Mouse (Mus musculus) thymus, postnatal 10 days (tissue): ENCODE data around the gene Slc45a2.

Experiments used
- DNase-seq, 2 experiments: peaks; one replicate each; pipeline ENCODE4 v3.0.0; 2021; ENCODE audit warnings: low spot score in 2 of 2

The Slc45a2 gene

DNA sequence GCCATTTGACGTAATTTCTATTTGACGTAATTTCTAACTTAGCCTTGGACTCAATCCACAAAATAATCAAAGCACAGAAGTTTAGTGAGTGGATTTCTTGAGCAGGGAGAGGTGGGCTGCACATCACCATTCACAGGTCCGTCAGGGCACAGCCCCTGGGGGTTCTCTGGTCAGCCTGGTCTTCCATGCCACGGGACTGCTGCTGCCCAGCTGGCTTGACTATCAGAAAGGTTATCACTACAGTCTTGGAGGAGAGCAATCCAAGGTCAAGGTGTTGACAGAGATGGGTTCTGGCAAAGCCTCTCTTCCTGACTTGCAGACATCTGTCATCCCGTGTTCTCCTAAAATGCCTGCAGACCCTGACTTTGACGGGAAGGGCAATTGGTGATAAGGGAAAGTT lies 4.1 kb downstream of the Slc45a2 start:
- DNase-seq: no peak

DNA sequence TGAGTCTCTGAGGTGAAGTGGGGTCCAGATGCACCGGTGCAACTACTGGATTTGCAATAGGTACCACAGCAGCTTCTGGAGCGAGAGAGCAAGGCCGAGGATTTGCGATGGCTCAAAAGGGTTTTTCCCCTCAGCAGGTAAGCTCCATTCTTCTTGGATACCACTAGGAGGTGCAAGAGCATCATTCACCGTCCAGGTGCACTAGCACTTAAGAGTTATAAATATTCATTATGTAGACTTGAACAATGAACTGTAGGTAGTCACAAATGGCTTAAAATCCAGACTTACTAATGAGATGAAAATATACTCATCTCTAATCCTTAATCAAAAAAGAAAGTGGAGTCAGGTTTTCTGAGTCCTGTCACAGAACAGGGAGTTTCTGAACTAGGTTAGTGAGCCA lies 8.2 kb downstream of the Slc45a2 start:
- DNase-seq: no peak

DNA sequence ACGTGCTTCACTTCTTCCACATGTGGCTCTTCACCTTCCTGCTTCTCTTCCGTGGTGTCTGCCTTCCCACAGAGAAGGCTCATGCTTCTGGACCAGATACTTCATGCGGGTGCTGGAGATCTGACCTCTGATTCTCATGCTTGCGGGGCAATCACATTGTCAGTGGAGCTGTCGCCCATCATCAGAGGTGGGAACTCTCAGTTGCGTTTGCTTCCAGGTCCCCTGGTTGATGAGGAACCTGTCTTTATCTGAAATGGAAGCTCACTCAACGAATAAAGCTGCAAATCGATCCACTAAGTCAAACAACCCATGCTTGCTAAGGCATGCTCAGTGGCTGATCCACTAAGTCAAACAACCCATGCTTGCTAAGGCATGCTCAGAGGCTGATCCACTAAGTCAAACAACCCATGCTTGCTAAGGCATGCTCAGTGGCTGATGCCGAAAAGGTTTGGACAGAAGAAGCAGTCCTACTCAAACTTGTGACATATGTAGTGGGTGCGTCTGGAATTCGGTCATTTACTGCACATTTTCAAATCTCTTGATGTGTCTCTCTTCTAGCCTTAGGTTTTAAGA lies 10.5 kb downstream of the Slc45a2 start:
- no peak for DNase-seq

DNA sequence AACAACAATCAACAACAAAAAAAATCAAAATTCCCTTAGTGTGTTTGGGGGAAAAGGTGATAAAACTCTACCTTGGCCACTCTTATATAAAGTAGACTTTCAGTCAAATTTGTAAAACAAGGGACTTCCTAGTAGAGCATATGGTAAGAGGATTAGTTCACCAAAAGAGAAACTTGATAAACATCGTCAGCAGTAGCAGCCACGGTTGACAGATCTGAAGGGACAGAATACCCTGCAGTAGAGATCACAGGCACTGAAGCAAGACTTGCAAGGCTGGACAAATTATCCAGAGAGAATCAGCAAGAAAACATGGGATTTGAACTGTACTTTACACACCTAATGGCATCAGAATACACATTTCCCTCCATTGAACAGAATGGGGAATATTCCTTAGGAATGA lies 14.4 kb downstream of the Slc45a2 start:
- no peak for DNase-seq

DNA sequence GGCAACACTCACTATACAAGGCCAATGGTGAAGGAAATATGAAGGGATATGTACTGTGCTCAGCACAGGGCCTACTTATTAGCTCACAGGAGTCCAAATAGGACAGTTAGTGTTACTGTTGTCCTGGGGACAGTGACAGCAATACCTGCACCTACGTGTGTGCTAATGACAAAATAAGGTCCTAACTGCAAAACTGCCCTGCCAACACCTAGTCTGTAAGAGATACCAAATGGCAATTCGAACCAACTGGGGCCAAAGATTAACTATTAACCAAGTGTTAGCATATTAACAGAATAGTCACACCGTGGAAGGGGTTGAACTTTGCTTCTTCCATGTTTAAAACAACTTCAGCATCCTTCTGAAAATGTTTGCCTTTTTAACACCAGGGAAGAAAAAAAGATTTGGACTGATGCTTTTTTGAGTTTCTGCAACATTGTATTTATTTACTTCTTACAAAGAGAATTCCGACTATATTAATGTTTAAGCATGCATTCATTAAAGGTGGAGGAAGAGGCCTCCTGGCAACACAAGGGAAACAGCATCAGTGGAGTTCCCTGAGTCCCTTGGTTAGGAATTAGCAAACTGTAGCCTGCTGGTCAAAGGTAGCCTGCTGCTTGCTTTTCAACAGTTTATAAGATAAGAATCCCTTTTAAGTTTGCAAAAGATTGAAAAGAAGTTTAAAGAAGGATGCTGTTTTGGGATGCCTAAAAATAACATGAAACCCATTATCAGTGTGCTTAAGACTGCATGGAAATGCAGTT lies 26.5 kb downstream of the Slc45a2 start:
- DNase-seq: no peak

DNA sequence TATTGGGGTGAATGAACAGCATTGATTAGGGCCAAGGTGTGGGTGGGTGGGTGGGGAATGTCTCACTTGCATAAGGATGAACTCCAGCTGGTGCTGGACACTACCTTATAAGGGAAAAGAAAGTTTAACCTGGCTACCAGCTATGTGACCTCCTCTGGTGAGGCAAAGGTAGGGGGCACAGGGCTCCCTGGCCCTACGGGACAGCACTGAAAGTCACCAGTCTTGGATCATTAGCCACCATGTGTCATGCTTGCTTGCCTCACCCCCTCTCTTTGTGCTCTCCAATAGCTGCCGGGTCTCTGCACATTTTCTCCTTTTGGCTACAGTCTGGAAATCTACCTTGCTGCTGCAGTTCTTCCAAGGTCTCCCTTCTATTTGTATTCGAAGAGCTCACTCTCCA lies 29.7 kb downstream of the Slc45a2 start:
- no peak for DNase-seq

DNA sequence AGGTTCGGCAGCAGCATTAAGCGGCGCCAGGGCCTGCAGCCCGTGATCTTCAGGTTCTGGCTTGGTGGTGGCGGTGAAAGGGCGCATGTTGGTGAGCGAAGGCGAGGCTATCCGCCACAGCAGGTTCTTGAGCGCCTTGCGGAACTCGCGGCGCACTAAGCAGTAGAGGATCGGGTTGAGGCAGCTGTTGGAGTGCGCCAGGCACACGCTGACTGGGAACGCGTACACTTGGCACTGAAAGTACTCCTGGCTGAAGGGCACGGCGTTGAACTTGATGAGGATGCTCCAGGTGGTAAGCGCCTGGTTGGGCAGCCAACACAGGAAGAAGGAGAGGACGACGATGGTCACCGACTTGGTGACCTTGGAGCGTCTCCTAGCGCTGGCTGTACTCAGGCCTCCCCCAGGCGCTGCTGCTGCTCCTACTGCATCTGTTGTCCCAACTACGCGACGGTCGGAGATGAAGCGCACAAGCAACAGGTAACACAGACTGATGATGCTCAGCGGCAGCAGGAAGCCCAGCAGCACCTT lies 35.5 kb downstream of the Slc45a2 start:
- no peak for DNase-seq

DNA sequence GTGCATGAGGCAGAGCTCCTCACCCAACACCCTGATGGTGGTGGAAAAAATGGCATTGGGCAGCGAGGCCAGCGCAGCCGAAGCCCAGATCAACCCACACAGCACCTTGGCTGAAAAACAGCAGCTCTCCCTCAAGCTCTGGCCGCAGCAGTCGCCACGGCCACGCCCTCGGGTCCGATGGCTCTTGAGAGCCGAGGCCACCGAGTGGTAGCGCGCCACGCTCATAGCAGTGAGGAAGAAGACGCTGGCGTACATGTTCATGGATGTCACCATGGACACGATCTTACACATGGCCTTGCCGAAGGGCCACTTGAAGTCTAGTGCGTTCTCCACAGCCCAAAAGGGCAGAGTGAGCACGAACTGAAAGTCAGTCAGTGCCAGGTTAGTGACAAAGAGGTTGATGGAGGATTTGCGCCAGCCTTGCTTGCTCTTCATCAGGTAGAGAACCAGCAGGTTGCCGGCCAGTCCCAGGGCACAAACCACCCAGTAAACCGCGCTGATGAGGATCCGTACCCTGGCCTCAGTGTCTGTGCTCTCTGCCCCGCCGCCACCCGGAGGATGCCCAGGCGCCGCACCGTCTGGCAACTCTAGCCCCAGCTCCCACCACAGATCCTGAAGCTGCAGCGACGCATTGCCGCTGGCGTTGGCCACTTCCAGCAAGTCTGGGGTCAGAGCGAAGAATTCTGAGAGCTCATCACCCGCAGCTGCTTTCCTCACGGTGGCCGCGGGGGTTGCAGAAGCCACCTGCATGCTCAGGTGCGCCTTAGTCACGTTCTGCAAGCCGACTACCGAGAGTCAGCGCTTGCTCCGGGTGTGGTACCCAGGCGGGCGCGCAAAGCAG lies 36.2 kb downstream of the Slc45a2 start:
- no peak for DNase-seq

DNA sequence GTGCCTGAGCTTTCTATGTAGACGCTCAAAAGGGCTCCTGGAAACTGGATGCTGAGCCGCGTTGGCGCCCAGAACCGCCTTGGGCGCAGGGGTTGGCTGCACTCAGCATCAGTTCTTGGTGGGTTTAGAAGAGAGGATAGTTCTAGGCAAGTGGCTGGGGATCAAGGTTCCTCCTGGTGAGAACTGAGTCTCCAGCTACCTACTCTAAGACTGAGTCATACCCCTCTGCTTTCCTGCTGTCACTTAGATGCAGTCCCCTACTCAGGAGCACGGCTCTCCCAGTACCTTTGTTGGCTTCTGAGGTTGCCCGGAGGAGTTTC lies 36.8 kb downstream of the Slc45a2 start:
- no peak for DNase-seq

DNA sequence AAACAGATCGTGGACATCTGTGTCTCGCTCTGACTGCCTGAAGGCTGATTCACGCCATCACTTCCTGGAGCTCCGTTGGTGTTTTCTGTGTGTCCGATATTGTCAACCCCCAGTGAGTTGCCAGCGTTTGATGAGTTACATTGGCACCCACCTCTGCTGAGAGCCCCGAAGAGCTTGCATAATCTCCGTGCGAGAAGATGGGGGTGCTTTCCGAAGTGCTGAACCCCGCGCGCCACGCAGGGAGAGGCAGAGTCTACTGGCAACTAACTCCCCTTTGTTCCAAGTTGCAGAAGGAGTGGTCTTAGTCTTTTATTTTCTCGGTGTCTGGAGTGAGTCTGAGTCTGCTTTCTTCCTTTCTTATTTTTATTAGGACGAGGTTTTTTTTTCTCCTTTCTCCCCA lies 37.2 kb downstream of the Slc45a2 start, which contains the start of gene Rxfp3:
Gene Rxfp3 (minus strand): TSS at position 281 of the 400 bp plus-strand sequence.
- DNase-seq: no peak

DNA sequence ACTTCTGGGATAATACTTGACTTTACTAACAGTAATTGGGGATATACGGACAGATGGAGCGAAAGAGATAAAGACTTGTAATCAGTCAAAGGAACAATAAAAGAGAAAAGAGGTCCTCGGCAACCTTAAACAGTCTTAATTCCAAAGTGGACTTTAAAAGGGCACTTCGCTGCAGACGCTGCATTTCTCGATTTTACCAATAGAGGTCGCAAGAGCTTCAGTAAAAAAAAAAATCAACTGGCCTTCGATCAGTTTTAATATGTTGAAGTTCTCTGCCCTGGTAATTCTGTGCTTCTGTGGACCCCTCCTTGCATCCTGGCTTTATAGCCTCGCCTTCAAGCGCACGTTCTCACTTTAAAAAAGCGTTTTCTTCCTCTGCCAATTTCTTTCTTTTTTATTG lies 38.0 kb downstream of the Slc45a2 start:
- no peak for DNase-seq

DNA sequence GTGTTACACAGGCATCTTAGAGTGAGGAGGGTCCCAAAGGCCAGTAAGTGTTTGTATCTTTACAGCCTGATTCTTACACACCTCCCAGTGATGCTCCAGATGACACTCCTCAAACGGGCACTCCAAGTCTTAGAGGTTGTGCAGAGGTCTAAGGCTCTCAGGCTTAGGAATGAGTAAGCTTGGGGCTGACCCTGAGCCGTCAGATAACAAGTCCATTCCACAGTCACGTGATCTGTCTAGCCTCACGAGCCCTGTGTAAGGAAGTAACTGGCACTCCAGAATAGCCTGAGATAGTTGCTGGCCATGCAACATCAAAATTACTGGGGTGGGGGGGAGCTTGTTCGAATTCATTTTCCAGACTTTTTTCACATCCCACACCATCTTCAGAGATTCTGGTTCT lies 39.5 kb downstream of the Slc45a2 start:
- DNase-seq: no peak

DNA sequence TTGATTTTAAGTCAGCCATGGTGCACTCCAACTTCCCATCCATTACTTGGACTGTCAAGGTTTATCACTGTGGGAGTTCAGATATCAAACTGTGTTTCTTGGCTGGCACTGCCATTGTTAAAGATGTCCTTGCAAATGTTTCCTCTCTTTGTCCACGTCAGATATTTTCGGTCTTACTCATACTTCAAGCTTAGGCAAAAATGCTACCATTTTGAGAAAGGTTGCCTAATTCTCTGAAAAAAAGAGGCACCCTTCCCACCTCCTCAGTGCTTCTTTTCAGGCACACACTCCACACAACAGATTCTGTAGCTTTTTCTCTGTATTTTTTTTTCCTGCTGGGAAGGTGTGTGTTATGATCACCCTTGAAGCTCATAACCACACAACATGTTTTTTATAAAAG lies 40.7 kb downstream of the Slc45a2 start:
- no peak for DNase-seq

DNA sequence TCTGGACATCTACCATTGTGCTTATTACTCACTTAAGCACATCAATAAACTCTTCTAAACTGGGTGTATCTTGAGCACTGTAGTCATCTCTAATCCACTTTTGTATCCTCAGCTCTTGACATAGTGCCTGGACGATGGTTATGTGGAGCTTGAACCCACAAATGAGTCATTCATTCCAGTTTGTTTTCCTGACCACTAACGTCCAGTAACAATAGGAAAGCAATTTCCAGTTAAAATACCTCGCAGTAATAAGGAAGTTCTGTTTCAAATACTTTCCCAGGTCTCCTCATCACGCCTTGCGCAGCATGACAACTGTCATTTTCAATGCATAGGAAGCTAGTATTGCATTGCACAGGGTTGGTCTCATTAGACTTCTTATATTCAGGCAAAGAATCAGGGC lies 42.3 kb downstream of the Slc45a2 start:
- no peak for DNase-seq

DNA sequence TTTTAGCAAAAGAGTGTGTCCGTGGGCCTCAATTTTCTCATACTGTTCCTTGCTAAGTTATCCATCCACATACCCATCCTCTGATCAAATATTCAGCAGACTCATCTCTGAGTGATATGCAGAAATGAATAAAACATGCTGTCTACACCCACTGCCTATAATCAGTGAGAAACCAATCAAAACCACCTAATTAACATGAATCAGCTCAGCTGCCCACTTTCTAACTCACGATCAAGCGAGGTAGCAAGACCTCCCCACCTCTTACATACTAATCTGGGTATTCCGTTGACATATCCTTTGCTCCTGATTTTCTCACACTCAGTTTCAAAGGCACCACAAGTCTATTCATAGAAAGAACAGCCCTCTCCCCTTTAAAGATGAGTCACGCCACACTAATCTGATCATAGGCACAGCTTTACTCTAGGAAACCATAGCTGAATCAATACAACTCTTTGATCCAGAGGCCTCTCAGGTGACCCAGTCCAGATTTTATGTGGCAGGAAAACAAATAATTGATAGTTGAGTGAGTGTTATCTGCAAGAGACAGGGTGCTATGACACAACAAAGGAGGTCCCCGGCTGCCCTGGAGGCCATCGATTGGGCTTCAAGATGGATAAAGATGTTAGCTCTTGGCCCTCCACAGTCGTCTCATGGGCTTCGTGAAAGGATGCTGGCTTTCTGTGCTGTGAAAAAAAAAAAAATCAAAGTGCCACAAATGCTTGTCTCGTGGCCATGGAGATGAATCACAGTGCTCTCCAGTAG lies 53.3 kb downstream of the Slc45a2 start:
- DNase-seq: no peak

DNA sequence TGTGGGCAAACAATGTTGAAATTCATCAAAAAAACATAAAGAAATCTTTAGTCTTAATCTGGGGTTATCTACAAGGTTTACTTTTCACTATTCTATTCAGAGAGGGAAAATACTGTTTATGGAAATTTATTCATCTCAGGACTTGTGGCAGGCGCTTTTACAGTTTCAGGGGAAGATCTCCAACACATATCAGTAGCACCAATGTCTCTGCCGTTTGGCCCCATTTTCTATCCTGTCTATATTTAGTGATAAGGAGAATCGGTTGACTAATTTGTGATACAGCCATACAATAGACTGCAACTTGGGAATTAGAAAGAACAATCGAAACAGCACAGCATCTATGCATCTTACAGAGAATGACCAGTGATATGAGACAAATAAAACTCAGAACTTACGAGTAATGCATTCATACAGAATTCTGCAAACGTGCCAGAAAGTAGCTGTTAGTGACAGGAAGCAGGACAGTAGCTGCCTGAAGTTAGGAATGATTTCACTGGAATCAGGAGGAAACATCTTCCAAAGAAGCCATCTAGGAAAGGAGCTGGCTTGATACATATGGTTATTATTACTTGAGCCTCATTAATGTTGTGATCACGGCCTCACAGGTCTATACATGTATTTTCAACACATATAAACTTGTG lies 54.0 kb downstream of the Slc45a2 start:
- no peak for DNase-seq

DNA sequence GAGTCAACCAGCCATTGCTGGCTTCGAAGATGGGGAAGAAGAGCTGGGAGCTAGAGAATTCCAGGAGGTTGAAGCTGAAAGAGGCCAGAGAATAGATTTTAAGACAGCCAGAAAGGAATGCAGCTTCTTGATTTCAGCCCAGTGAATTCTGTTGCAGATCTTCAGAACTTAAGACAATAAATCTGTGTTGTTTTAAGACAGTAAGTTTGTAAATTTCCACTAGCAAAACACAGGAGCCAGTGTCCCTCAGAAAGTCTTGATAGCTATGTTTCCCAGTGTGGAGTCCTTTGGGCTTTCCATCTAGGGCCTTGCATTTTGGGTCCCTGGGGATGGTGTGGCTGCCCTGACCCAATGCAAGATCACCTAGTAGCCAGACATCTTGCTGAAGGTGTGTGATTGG lies 62.4 kb downstream of the Slc45a2 start:
- no peak for DNase-seq

DNA sequence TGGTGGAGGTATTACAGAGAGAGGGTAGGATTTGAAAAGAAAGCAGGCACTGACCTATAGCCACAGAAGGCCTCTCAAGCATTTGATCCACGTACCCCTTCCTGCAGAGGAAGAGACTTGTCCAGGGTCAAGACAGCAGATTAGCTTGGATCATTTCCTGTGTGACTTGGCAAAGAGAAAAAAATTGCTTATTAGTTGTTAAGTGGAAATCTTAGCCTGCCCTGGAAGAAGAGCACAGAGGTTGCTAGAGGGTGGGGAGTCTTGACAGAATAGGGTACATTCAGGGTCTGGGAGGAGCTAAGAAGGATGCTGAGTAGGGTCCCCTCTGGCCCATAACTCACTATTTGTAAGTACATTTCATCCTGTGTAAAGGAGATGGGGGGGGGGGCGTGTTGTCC lies 63.6 kb downstream of the Slc45a2 start:
- no peak for DNase-seq

DNA sequence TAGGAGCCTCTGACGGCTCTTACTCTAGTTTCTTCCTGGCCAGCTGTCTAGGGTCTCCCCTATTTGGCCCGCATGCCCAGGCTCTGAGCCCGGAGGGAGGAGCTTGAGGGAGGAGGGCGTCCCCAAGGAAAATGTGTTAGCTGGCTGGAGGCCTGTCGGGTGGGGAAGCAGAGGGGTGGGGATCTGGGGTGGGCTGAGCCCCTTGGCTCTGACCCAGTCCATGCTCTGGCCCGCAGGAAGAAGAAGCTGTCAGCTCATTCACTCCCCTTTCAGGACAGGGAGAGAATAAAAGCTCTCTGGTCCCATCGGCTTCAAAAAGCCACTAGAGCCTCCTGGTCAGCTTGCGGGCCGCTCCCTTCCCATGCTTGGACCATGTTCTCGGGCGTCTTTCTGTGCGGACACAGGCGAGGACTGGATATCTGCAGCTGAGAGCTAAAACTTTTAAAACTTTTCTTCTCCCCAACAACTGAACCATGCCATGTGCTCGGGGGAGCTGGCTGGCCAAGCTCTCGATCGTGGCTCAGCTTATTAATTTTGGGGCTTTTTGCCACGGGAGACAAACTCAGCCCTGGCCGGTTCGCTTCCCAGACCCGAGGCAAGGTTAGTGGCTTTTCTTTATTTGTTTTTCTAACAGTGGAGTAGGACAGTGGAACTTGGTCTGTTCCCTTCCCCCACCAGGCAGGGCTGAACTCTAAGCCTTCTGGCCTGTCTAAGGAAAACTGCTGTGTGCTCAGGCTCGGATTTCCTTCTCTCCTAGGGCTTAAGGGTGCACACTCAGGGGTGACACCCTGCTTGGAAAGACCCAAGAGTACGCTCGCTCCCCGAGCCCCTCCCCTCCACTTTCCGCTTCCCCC lies 64.3 kb downstream of the Slc45a2 start, which contains the start of gene Adamts12:
Gene Adamts12 (plus strand): TSS at position 233 of the 854 bp plus-strand sequence.
- DNase-seq: no peak

DNA sequence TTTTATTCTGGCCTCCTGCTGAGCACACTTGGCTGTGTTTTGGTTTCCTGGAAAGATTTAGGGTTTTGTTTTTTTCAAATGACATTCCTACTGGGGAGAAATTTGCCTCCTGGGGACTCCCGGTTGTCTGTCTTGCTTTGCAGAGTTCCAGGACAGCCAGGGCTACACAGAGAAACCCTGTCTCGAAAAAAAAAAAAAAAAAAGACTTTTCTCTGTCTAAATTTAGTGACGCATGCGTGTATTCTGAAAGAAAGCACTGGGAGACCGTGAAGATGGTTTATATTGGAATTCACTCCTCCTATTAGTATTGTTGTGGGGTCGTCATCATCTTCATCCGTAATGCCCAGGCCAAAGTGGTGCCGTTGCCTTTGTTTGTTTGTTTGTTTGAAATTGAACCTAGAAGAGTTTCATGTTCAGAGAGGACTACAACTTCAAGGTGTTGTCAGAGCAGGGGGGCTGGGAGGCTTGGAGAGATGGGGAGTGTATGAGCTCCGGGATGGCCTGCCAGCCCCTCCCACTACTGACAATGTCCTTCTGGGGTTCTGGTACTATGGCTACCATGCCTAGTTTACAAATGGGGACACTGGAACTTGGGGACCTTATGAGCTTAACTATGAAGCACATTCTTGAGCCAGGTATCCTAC lies 65.1 kb downstream of the Slc45a2 start:
- DNase-seq: no peak
